Mouse (Mus musculus): ENCODE measurements at regions not wholly inside any gene's neighbourhood (a gene's known extent, or its start where the extent isn't known, plus 50 kb on each side); places are given as distances from the start of the nearest gene placed in this dataset.

DNA sequence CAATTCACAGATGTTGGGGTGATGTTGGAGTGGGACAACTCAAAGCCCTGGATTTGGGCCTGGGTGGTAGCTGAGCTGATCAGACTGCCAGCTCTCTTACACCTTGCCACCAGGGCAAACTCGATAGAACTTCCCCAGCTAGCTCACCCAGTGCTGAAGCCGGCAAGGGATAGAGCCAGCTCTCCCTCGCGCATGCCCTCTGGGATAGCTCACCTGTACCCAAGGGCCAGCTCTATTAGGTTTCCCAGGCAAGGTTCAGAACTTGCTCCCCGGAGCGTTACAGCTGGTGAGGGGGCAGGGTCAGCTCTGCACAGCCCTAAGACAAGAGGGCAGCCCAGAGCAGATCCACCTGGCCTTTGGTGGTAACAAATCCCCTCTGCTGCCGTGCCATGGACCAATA, 54.1 kb upstream of the 1700012A03Rik start:
- in situ Hi-C loops (cut with MboI, MseI): no loop called here

DNA sequence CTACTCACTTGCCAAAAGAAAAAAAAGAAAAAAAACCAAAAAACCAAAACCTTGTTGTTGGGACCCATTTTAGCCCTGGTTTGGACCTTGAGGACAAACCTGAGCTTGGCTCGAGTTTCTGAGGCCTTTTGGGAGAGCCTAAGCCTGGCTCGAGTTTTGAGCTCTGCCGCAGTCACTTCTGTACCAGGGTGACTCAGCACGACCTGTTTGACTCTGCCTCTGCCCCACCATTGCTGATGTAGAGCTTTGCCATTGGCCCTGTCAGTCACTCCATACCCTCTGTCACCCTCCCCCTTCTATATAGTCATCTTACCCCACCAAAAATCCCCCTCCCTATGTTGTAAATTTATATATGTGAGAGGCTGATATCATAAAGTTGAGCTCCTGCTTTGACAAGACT, 54.8 kb upstream of the 1700012A03Rik start:
- in situ Hi-C loops (cut with MboI, MseI): no loop called here

DNA sequence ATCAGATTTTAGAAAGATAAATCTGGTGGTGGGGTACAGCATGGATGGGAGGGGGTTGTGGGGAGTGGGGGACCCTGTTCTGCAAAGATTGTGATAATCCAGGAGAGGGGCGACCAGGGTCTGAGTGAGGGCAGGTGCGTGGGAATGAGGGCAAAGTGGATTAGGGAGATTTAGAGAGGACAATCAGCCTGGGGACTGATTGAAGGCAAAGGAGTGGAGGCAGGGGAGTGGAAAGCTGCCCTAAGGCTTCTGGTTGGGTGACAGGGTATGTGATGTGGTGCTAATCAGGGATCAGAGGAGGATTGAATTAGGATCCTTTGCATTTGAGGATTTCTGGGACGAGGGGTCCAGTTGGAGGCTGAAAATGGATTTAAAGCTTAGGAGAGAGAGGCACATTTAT, 64.3 kb upstream of the 1700012A03Rik start:
- in situ Hi-C loops (cut with MboI, MseI): no loop called here

DNA sequence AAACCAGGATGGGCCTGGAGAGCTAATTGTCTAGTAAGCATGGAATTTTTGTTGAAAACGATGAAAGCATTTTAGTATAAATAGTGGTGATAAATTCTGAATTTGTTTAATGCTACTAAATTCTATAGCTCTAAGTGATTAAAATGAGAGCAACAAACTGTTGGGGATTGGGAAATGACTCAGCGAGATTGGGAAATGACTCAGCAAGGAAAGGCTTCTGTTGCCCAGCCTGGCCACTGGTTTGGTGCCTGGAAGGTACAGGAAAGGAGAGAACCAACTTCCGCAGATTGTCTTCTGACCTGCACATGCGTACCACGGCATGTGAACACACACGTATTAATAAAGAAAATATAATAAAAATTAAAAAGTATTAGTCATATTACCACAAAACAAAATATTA, 73.3 kb upstream of the 1700012A03Rik start:
- in situ Hi-C loops (cut with MboI, MseI): no loop called here

DNA sequence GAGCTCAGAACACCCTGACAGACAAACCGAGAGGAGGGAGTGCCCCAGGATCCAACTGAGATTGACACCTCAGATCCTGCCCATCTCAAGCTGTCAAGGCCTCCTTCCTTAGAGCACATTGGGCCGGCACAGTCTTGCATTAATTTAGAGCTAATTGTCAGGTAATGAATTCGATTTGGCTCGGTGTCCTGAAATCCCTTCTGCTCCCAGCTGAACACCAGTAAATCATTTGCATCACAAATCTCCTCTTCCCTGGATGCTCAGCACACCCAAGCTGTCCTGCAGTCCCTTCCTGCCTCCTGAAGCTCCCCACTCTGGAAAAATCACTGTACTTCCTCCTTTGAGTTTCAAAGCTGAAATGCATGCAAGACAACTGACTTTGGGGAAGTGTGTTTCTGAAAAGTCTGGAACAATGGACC, 102.0 kb upstream of the 1700012A03Rik start:
- in situ Hi-C loops (cut with MboI, MseI): loop anchor here in 1 of 2 experiments (10.0 to 25.0 kb wide), 3 partner anchors 637 to 1239 kb away; partner anchors contain the start of gene Plxna4

DNA sequence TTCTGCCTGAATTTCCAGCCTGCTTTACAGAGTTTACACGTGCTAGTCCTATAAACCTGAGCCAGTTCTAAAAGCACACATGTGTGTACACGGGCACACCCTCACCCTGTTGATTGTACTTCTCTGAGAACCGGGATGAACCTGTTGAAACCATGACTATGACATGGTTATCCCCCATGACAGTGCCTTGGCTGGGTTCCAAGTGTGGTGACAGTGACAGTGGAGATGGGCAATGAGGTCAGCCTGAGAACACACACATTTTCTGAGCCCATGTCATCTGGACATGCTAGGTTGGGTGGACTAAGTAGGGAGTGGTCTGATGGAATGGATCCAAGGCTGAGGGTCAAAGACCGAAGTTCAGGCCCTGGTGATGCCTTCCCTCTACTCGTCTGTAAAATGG, 103.5 kb upstream of the 1700012A03Rik start:
- in situ Hi-C loops (cut with MboI, MseI): loop anchor here in 1 of 2 experiments (10.0 to 25.0 kb wide), 3 partner anchors 638 to 1241 kb away; partner anchors contain the start of gene Plxna4

DNA sequence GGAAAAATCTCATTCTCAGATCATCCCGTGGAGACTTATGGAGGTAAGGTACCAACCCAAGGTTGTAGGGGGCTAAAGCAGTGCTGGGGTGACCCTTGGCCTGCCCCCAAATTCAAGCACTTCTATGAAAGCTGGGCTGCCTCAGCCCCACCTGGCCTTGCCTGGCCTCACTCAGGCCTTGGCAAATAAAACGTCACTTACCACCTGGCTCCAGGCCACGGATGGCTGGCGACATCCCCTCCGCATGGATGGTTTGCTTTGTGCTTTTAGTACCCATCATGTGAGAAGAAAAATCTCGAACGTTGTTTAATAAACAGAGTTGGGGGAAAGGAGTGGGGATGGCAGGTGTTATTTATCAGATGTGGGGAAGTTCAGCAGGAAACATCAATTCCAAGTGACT, 104.7 kb upstream of the 1700012A03Rik start:
- in situ Hi-C loops (cut with MboI, MseI): loop anchor here in 1 of 2 experiments (10.0 to 25.0 kb wide), 3 partner anchors 639 to 1242 kb away; partner anchors contain the start of gene Plxna4

DNA sequence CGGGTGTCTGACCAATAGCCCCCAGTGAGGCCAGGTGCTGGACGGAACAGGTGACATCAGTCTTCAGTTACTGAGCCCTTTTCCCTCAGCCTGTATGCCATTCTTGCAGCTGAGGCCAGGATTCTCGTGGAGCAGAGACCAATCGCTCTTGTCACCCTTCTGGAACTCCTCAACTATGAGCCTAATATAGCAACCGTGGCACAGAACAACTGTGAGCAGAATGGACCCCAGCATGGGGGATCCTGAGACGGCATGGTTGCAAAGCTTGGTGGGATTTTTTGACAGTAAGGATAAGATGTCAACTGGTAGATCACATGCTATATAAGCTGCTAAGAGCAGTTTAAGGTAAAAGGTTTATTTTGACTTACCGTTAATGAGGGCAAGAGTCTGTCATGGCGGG, 105.5 kb upstream of the 1700012A03Rik start:
- in situ Hi-C loops (cut with MboI, MseI): loop anchor here in 1 of 2 experiments (10.0 to 25.0 kb wide), 3 partner anchors 640 to 1243 kb away; partner anchors contain the start of gene Plxna4

DNA sequence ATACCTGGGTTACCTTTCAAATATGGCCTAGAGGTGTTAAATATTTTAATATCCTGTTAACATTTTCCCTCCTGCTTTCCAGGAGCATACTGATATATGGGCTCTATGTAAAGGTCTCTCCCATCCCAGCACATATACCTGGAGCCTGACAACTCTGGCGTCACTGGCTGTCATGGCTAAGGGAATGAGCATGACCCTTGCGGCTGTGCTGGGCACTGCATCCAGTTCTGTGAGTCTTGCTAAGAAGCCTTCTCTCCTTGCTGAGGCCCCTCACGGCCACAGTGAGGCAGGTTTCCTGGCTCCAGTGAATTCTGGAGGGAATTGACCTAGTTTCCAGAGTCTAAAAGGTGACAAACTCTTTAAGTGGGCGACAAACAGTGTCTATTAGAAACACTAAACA, 107.3 kb upstream of the 1700012A03Rik start:
- in situ Hi-C loops (cut with MboI, MseI): loop anchor here in 1 of 2 experiments (10.0 to 25.0 kb wide), 3 partner anchors 642 to 1245 kb away; partner anchors contain the start of gene Plxna4

DNA sequence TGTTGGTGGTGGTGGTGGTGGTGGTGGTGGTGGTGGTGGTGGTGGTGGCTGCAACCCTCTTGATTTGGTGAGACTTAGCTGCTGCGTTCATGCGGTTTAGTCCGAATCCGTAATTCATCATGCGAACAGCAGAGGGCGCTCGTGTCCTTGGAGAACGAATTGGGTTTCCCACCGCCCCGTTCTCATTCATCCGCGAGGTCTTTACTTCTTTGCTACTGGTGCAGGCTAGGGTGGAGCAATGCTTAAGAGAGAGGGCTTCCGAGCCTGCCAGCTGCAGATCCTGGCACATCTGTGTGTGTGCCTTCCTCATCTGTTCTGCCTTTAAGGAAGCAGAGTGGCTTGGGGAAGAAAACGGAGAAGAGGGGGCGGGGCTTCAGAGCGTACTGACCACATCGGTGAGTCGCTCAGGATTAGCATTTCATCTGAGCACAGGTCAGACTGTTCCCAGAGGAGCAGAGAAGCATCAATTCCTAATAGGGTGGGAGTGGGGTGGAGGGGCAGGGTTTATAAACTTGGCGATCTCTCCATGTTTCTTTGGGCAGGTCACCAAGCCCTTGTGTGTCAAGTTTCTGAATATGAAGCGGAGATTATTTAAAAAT, 111.7 kb upstream of the 1700012A03Rik start:
- in situ Hi-C loops (cut with MboI, MseI): loop anchor here (5.0 to 25.0 kb wide), 3 partner anchors 649 to 1249 kb away; partner anchors contain the start of gene Plxna4 (in 1 of the 2)

DNA sequence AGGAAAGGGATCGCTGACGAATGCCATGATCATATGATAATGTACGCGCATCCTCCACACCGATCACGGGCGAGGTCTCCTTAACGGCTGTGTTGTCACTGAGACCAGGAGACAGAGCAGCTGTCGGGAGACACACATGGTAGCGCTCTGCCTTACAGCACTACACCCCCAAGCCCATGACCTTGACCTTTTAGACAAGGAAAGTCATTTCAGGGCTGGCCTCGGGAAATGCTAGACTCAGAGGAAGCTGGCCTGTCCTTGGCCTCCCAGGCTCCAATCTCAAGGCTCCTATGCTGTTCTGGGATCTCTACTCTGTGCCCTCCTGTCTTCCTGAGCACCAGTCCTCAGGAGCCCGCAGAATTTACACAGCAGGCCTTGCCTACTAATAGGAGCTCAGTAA, 112.9 kb upstream of the 1700012A03Rik start:
- in situ Hi-C loops (cut with MboI, MseI): loop anchor here (5.0 to 25.0 kb wide), 3 partner anchors 650 to 1250 kb away; partner anchors contain the start of gene Plxna4 (in 1 of the 2)

DNA sequence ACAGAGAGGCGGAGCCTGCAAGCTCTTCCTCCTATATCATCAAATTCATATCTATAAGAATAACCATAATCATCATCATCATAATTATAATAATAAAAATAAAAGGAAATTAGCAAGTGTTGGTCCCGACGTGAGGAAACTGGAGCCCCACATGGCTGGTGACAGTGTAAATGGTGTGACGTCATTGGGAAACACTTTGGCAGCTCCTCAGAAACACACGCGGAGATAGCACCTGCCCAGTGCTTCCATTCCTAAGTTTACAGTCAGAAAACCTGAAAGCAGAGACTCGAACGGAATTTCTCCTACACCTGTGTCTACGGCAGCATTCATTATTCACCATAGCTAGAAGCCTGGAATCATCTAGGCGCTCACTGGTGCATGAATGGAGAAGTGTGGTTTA, 115.2 kb upstream of the 1700012A03Rik start:
- in situ Hi-C loops (cut with MboI, MseI): loop anchor here (5.0 to 25.0 kb wide), 3 partner anchors 652 to 1252 kb away; partner anchors contain the start of gene Plxna4 (in 1 of the 2)

DNA sequence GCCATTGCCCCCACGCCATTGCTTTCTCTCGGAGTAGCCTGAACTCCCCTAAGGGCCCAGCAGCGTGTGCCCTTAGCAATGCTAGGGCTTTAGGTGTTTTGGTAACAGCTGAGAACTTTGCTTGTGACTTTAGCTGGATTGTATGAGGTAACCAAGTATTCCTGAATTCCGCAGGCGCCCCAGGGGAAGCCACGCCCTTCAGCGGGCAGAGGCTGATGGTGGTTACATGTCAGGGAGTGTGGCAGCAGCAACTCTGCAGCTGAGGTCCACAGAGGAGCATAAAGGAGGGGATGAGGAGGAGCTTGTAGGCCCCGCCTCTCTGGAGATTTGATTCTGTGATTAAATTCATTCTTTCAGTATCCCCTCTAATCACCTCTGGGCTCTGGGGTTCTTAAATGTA, 116.1 kb upstream of the 1700012A03Rik start:
- in situ Hi-C loops (cut with MboI, MseI): loop anchor here (10.0 to 25.0 kb wide), 2 partner anchors 1241 to 1253 kb away; no protein-coding TSS in a partner anchor

DNA sequence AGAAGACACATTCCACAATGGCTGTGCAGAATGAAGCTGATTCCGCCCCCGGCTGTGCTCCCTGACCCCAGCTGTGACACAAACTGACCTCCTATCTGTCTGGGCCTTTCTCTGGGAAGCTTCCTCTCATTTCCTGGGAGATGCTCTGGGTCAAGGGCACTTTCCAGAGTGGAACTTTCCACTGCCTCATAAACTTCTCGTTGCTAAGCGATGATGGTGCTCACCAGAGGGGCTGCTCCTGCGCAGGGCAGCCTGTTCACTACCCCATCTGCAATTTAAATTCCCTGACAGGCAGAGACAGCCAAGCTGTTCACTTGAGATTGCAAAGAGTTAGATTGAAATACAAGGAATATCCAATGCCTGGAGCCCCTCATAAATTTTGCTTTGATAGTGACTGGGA, 116.7 kb upstream of the 1700012A03Rik start:
- in situ Hi-C loops (cut with MboI, MseI): loop anchor here (10.0 to 25.0 kb wide), 2 partner anchors 1241 to 1254 kb away; no protein-coding TSS in a partner anchor

DNA sequence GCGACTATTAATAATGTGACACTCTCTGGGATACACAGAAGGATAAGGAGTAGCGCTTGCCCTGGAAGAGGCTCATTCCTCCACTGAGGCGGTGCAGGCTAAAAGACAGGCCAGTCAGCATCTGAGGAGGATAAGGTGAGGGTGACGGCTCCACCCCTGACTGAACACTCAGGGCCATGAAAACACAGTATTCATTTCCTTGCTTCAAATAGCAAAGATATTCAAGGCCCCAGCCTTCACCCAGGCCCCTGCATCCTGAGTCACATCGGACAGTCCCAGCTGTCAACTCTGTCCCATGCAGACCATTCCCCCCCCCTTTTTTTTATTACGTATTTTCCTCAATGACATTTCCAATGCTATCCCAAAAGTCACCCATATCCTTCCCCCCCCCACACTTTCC, 118.9 kb upstream of the 1700012A03Rik start:
- in situ Hi-C loops (cut with MboI, MseI): loop anchor here (10.0 to 25.0 kb wide), 2 partner anchors 1244 to 1256 kb away; no protein-coding TSS in a partner anchor

DNA sequence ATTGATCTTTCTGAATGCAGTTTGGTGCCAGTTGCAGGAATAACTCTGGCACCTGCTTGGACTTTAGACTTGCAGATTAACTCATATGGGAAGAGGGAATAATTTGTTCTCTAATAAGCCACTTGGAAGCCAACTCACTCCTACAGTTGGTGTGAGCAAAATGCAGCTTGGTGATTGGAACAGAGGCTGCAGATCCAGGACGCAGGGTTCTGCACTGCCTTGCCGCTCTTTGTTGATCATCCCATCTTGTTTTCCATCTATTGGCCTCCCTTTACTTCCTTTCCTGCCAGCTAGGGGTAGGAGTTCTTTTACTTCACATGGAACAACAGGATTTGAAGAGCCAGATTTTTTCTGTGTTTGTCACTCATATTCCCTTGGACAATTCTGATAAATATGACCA, 120.9 kb upstream of the 1700012A03Rik start:
- in situ Hi-C loops (cut with MboI, MseI): loop anchor here in 1 of 2 experiments (25.0 kb wide), 1 partner anchor 1258 kb away; no protein-coding TSS in a partner anchor

DNA sequence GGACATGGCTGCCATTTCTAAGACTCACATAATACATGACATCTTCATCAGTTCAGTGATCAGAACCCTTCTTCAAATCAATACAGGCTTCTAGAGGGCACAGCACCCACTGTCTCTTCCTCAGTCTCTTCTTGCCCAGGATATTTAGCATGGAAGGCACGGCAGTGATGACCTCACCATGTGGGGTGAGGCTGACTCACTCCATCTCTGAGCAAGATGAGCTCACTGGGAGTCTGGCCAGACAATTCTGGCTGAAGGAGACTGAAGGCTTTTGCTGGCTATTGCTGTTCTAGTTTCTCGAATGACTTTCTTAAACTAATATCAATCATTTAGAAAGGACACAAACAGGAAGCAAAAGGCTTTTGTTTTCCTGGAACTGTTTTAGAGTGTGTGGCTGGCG, 122.9 kb upstream of the 1700012A03Rik start:
- in situ Hi-C loops (cut with MboI, MseI): loop anchor here in 1 of 2 experiments (25.0 kb wide), 1 partner anchor 1260 kb away; no protein-coding TSS in a partner anchor

DNA sequence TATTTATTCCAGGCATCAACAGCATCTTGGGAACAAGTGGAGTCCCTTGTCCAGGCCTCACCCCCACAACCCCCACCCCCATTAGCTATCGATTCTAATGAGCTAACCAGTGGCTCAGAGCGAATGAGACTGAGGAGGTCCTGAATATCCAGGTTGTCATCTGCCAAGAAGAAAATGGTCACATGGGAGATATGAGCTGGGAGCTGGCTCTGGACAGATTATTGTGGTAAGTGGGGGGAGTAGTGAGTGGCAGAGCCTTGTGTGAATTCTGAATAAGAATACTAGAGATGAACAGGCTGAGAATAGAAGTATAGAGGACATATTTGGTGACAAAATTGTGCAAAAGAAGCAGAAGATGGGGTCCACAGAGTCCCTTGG, 125.4 kb upstream of the 1700012A03Rik start:
- in situ Hi-C loops (cut with MboI, MseI): loop anchor here in 1 of 2 experiments (25.0 kb wide), 1 partner anchor 1263 kb away; no protein-coding TSS in a partner anchor

DNA sequence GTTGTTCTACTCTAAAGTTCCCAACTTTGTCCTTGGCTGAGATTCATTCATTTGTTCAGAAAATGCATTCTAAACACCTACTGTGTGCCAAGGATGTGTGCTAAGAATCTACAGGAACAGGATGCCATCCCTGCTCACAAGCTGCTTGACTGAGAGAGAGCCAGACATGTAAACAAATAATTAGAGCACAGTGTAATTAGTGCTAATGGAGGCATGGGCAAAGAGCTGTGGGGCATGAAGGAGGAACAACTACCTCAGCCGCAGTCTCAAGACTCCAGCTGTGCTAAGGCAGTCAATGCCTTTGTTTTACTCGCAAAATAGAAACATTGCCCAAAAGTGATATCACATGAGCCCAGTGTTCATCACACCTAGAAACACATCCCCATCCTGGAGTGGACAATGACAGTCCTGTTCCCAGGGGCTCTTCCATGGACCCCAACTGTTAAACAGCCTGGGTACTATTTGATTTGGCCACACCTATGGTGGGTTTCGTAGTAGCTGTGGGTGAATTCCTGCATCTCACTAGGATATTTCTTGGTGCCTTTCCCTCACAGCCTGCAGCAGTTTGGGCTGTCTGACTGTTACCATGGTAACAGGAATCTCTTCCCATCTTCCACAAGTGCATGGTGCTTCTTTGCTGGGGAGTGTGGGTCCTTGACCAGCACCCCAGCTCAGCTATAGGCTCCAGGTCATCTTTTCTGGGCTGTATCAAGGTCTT, 125.9 kb upstream of the 1700012A03Rik start:
- in situ Hi-C loops (cut with MboI, MseI): no loop called here

DNA sequence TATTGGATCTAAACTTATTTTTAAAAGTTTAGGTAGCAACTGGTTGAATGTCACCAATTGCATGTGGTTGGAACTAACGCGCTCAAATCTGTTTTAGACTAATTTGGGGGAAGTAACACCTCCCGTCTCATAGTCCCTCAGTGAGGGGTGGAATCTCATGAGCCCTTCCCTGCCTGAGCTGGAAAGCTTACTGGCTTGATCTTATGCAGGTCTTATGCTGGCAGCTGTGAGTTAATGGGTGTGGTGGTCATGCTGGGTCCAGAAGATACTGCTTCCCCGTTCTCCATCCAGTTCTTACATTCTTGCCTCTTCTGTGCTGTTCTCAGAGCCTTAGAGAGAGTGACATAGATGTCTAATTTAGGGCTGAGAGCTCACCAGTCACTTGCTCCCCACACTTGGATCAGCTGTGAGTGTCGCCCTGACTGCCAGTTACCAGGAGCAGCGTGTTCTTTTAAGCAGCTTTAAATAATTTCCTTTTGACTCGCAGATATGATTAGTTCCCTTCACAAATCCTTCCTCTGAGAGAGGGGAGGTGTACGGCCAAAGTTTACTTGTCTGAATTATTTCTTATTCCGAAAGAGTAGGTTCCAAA, 128.4 kb upstream of the 1700012A03Rik start:
- in situ Hi-C loops (cut with MboI, MseI): no loop called here

DNA sequence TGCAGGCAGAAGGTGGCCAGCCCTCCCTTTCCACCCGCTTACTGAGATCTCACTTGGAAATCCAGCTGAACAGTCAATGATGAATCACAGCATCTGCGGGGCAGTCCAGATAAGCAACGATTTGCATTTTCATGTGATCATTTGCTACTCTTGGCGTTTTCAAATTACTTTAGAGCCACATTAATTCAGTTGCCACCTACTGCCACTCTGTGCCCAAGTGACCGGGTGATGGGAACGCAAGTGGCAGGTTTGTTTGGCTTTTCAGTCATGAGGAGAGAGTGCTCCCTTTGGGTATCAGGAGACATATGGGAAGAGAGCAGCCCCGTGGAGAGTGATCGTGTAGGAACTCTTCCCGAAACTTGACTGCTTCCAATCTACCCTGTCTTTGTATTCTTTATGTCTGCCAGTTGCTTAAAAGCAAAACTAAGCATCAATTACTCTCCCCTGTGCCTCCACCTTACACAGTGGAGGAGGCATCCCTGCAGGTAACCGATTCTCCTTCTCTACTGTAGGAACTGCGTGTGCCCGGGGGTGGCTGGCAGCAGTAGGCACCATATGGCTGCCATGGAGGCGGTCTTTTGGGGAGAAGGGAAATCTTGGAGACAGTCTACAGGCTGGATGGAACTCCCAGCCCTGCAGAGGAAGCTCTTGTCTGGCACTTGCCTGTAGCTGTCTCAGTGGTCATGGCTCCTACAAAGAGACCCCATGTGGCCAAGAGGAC, 132.5 kb upstream of the 1700012A03Rik start:
- in situ Hi-C loops (cut with MboI, MseI): no loop called here

Measured in T-helper 17 cell (primary cell).